Mouse (Mus musculus): ENCODE results near the gene Pard6b. TPM values are rescaled to one million over a fixed set of nuclear protein-coding genes. Genes with fewer than 3 reads are reported as not detected.

Gene Pard6b
- total RNA-seq, 2 experiments from 2014 or later = 4.1 to 4.3 TPM

DNA sequence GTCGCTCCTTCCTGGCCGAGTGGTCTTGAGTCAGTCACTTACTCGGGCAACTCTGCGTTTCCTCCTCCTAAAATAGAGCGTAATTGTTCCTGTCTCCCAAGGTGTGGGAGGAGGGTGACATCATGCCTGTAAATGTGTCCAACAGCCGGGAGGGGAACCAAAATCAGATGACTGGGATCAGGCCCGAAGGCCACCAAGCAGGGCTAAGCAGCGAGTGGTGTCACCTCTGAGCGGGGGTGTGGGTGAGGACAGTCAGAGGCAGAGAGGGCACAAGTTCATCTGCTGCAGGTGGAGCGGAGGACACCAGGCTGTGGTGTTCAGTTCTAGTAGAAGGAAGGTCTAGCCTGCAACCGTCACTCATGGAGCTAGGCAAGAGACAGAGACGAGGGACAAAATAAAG lies 17.1 kb upstream of the Pard6b start:
- no peak for DNase-seq

DNA sequence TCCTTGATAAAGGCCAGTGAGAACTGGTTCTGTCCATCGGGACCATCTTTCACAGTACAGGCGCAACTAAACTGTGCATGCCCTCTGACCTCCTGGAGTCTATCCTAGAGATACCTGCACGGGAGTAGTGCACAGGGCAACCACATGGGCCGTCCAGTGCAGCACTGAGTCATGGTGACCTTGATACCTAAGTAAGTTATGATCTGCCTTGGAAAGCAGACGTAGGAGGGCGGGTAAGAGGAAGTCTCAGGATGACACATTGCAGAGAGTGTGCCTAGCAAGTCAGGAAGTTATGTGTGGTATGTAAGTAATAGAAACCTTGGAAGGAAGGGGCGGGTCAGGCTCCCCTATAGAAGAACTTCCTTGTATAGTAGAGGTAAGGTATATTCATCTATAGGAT lies 15.3 kb upstream of the Pard6b start:
- DNase-seq = no peak

- DNase-seq = no peak
These were observed 14.0 kb upstream of the Pard6b start for GRCm38 (mm10) chr2:168066783-168067182.

GRCm38 (mm10) chr2:168070425-168070824 lies 10.4 kb upstream of the Pard6b start:
- DNase-seq = no peak

DNA sequence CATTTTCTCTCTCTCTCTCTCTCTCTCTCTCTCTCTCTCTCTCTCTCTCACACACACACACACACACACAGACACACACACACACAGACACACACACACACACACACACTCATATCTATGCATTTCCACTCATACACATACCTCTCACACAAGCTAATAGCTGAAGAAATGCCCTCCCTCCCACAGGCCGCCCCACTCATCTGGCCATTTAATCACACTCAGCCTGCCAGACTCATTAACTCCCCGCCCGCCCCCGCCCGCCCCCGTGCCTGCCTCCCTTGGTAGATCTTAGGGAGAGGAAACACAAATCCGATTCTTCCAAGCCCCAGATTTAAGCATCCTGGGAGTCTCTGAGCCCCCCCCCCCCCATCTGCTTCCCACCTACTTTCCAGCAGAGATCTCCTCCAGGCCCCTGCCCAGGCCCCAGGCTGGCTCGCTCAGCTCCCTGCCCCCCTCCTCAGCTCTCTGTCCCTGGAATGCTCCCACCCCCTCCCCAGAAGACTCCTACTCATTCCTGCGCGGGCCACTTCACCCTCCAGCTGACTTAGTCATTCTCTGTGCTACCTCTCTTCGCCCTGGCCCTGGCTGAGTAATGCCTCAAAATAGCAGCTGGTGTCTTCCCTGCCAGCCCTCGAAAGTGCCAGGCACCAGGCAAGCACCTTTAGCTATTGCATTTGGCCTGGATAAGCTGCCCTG lies 8.2 kb upstream of the Pard6b start:
- peak in 1 of 2 experiments; percentile 20 for DNase-seq

DNA sequence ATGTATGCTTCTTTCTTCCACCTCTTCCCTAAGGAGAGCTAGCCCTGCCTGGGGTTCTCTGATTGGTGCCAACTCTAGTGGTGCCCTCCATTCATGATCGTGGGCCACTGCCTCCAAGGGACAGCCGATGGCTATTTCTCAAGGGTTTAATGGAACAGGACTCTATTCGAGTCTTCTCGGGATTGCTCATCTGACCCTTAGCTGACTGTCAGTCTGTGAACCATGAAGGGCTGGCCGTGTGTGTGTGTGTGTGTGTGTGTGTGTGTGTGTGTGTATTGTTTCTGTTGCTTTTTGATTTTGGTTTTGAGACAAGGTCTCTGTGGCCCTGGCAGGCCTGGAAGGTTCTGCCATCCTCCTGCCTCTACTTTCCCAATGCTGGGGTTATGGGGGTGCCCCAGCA lies 7.1 kb upstream of the Pard6b start:
- DNase-seq = no peak

GRCm38 (mm10) chr2:168074457-168074856 lies 6.3 kb upstream of the Pard6b start:
- no peak for DNase-seq

DNA sequence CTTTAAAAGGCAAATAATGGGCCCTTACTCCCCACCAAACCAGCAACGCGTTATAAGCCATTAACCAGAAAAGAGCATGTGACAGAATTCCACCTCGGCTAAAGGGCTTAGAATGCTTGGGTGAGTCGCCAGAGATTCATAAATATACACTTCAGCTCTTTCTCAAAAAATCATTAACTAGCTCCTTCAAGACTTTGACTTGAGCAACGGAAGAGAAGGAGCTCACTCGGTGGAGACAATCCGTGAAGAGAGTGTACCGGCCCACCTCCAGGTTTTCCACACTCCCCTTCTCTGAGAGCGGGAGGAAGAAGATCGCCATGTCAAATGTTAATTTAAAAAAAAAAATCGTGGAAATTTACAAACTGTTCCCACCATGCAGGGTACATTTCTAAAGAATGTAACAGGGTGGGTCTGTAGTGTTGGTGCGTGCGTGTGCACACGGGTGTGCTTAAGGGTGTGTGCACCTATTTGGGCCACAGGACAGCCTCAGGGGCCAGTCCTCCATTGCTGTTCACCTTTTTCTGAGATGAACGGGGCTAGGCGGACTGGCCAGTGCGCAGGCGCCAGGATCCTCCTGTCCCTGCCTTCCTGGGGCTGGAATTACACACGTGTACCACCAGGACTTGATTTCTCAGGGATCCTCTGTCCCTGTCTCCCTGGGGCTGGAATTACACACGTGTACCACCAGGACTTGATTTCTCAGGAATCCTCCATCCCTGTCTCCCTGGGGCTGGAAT lies 3.8 kb upstream of the Pard6b start:
- DNase-seq = no peak

GRCm38 (mm10) chr2:168078107-168078830 lies 2.5 kb upstream of the Pard6b start:
- DNase-seq = no peak

DNA sequence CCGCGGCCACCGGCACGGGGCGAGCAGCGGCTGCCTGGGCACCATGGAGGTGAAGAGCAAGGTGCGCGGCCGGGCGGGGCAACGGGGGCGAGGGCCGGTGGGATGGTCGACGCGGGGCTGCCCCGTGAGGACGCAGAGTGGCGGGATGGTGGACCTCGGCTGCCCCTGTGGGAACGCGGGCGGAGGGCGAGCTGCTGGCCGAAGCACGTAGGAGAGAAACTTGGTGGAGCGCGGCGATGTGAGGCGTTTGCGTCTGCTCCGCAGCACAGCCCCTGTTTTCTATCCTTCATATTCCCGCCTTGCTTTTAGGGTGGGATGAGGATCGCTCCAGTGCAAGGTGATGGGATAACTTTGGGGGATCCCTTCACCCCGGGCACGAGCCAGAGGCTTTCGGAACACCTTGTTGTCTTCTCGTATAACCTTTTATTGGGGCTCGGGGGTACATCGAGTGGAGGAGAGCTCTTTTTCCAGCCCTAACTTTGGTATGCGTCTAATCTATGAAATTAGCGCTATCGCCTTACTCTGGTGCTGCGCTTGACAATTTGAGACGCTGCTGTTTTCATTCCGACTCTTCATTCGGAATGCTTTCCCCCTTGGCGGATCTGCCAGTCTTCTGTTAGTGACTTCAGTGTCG lies 612 bp downstream of the Pard6b start:
- DNase-seq = peak; percentile 23 to 29

- DNase-seq = no peak
These were observed 1.1 kb downstream of the Pard6b start for GRCm38 (mm10) chr2:168081933-168082306.

DNA sequence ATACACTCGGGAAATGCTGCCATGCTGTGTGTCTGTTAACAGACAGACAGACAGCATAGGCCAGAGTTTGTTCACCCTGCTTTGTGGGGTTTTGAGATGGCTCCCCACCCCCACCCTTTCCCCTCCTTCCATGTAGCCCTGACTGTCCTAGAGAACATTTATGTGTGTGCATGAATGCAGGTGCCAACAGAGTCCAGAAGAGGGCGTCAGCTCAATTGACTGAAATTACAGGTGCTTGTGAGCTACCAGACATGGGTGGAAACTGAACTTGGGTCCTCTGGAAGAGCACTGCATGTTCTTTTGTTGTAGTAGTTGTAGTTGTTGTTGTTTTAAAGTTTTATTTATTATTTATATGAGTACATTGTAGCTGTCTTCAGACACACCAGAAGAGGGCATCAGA lies 2.8 kb downstream of the Pard6b start:
- DNase-seq = no peak

DNA sequence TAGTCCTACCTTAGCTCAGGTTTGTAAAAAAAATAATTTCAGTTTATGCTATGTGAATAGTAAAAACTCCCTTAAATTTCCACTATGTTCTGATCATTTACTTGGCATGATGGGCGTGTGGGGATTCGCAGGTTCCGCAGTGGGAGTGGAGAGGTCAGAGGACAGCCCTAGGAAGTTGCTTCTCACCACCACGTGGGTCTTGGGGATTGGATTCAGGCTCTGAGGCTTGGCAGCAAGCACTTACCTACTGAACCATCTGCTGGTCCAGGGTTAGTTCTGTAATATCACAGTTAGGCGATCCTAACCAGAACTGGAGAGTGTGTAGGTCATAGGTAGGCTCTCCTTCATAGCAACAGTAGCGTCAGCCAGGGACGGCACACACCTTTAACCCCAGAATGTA lies 3.4 kb downstream of the Pard6b start:
- DNase-seq = no peak

DNA sequence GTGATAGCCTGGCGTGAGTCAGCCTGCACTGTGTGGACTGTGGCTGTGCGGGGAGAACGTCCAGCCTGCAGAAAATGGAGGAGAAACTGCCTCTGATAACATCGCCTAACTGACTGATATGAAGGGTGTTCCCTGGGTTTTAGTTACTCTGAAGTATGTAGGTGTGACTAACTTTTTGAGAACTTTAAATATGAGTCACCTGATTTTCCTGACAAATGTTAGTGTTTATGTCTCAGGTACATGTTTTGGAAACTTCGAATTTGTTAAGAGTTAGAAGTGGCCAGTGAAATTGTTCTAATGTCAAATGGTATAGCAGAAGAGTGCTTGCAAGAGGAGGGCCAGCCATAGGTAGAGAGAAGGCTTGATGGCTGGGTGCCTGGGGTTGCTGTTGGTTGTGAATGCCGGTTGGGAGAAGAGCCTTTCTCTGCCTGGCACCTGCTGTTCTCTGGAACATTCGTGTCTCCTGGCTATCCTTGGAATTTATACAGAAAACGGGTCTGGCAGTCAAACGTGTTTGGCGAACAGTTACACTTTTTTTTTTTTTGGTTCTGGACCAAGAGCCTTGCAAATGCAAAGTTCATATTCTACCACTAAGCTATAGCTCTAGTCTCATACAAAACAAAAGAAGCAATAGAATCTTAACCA lies 4.9 kb downstream of the Pard6b start:
- DNase-seq = no peak

DNA sequence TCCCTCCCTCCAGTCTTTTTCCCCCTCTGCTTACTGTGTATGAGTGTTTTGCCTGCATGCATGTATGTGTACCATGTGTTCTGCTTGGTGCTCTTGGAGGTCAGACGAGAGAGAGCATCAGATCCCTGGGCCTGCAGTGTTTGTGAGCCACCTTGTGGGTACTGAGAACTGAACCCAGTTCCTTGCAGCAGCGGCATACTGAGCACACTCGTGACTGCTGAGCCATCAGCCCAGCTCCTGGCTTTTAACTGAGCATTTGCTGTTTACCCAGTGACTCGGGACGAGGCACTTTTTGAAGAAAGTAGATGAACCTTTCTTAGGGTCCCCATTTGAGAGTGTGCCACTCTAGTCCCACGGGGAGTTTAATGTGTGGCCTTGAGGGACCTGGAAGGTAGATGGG lies 5.5 kb downstream of the Pard6b start:
- DNase-seq = no peak

DNA sequence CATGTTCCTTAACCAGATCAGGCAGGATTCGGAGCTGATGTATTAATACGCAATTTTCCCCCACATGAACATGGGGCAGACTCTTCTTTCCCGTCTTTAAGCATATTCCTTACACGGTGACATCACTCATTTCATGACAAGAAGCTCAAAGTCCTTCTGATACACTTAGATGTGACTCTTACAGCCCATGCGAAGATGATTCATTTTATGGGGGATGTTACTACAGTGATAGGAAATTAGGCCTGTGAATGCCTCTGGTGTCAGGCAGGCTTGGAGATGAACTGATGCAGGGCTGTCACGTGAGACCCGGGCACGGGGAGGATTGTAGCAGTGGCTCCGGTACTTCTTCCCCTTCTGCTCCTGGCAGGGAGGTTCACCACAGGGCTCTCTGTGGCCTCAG lies 6.0 kb downstream of the Pard6b start:
- no peak for DNase-seq

GRCm38 (mm10) chr2:168091560-168091959 lies 10.8 kb downstream of the Pard6b start:
- DNase-seq = no peak

- no peak for DNase-seq
These were observed 12.3 kb downstream of the Pard6b start for GRCm38 (mm10) chr2:168093077-168093476.

GRCm38 (mm10) chr2:168095077-168095476 lies 14.3 kb downstream of the Pard6b start:
- DNase-seq = no peak

DNA sequence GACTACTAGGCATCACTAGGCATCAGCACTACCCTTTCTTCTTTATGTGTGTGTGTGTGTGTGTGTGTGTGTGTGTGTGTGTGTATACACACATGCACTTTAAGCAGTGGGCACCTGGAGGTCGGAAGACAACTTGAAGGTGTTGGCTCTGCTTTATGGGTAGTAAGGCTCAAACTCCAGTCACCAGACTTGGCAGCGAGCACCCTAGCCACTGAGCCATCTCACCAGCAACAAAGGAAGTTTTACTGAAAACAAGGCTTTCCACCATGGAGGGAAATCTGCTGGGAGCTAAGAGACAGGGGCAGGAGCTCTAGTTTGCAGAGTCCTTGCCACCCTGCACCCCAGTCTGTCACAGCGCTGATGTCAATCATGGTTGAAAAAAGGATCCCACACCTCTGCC lies 15.7 kb downstream of the Pard6b start:
- no peak for DNase-seq

DNA sequence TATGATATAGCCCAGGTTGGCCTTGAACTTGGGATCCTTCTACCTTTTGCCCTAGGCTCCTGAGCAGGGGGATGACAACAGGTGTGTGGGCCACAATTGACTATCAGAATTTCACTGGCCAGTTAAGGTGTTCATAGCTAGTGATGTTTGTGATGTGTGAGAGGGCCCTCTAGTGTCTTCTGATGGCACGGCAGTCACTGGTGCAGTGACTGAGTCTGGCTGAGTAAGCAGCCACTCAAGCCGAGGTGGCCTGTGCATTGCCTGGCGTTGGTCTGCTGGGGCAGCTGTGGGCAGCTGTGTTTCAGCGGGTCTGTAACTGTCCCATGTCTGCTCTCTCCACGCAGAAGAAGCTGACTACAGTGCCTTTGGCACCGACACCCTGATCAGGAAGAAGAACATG lies 17.2 kb downstream of the Pard6b start:
- peak; percentile 51 to 56 for DNase-seq

GRCm38 (mm10) chr2:168100008-168100407 lies 19.2 kb downstream of the Pard6b start:
- no peak for DNase-seq

GRCm38 (mm10) chr2:168101805-168102204 lies 21.0 kb downstream of the Pard6b start:
- no peak for DNase-seq
